Mouse (Mus musculus): ENCODE results near the gene Opn4. TPM values are rescaled to one million over a fixed set of nuclear protein-coding genes. Genes with fewer than 3 reads are reported as not detected.

Gene Opn4
- polyA plus RNA-seq, 1 experiment from 2014 or later = 4.3 TPM

DNA sequence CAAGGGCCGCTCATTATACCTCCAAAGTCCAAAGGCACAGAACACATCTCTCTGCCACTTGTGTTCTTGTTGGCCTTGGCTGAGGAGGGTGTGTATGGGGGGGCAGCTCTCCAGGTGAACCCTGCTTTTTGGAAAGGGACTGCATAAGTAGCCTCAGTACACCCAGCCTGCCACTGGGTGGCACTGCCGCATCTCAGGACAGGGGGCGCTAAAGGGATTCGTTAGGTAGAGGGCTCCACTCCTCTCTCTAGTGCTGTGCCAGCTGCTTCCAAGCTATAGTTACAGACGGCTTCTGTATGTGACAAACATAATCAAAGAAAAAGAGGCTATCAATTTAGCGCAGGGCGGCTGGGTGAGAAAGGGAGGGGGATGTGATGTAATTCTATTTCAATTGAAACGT is 16.9 kb upstream of the Opn4 start:
- no peaks in the 10 kb centered on the region for H3K9me3 ChIP-seq (replicated peaks)
- no peak overlapping the region for H3K27ac ChIP-seq (ENCODE audit: poor library complexity, severe bottlenecking)
- H3K36me3 ChIP-seq = no peaks in the 10 kb centered on the region
- H3K27me3 ChIP-seq (replicated peaks) = peaks cover 28% of the 10 kb centered on the region
- peaks cover 20% of the 10 kb centered on the region for H3K4me1 ChIP-seq (replicated peaks)
- H3K4me3 ChIP-seq = no peak overlapping the region
- ATAC-seq (ENCODE audit: insufficient number of reproducible peaks, low FRiP score) = peak; percentile 44; the same call in 1 of the 2 replicates
- no peak overlapping the region for H3K4me2 ChIP-seq
- H3K9ac ChIP-seq = no peak overlapping the region
- 4% methylated on average over 8 of the region's 8 CpGs for WGBS

DNA sequence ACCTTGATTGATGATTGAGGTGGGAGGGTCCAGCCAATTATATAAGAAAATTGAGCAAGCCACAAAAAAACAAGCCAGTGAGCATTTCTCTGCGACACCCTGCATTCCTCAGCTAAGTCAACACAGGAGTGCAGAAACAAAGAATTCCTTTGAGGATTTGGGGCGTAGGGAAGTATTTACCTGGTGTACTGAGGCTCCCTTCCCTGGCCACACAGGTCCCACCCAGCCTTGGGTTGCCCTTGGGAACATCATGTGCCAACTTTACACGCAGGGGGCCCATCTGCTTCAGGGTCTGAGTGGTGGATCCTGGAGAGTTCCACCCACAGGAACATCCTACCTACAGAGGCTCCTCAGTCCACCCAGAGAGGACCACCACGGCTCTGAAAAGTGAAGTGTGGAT is 15.7 kb upstream of the Opn4 start:
- WGBS = 62% methylated on average over 4 of the region's 4 CpGs
- Histone ChIP-seq H3K27ac (ENCODE audit: poor library complexity, severe bottlenecking) (no peak overlapping the region), H3K4me1 (replicated peaks) (peaks cover 16% of the 10 kb centered on the region), H3K36me3 (no peaks in the 10 kb centered on the region), H3K4me3 (no peak overlapping the region), H3K4me2 (peak overlapping the region; percentile 77; the same call in 1 of the 2 replicates), H3K9ac (no peak overlapping the region), H3K27me3 (replicated peaks) (peaks cover 28% of the 10 kb centered on the region), H3K9me3 (replicated peaks) (no peaks in the 10 kb centered on the region)
- no peak for ATAC-seq (ENCODE audit: insufficient number of reproducible peaks, low FRiP score)

DNA sequence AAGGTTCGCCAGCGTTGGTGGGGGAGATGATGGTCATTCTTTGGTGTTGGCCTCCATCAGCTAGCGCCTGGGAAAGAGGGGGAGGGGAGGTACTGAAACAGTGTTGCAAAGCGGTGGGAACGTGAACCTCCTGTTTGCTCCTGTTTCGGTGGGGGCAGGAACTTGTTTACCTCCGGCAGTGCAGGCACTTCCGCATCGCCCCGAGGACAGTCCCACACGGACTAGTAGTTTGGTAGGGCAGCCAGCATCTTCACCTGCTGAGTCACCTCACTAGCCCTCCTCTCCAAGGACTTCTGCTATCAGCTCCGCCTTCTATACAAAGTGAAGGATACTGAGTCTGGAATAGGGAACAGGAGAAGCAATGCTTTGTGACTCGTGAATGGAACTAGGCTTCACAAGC is 15.1 kb upstream of the Opn4 start:
- peak; percentile 85 for ATAC-seq (ENCODE audit: insufficient number of reproducible peaks, low FRiP score)
- no peaks in the 10 kb centered on the region for H3K9me3 ChIP-seq (replicated peaks)
- peaks cover 15% of the 10 kb centered on the region; the same call in 1 of the 2 replicates for H3K4me1 ChIP-seq (replicated peaks)
- H3K27ac ChIP-seq (ENCODE audit: poor library complexity, severe bottlenecking) = no peak overlapping the region
- peak overlapping the region; percentile 46 for H3K4me3 ChIP-seq
- 1% methylated on average over 13 of the region's 13 CpGs for WGBS
- no peaks in the 10 kb centered on the region for H3K36me3 ChIP-seq
- peak overlapping the region; percentile 77 for H3K4me2 ChIP-seq
- peaks cover 28% of the 10 kb centered on the region for H3K27me3 ChIP-seq (replicated peaks)
- H3K9ac ChIP-seq = peak overlapping the region; percentile 56; the same call in 1 of the 2 replicates

DNA sequence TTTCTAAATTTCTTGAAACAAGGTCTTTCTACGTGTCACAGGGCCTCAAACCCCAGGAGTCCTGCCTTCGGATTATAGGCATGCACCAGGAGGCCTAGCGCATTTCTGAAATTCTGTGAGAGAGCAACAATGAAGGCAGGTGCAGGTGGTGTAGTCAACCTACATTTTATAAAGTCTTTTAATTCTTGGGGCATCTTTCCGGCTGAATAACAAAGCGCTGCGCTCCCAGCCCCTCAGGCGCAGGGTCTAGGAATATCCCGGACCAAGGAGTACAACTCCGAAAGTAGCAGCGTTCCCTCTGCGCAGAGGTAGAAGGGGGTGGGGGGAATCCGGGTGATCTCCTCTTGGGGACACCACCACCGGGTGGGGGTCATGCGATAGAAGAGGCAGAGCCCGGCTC is 14.6 kb upstream of the Opn4 start:
- WGBS = 11% methylated on average over 15 of the region's 15 CpGs
- Histone ChIP-seq H3K4me2 (peak overlapping the region; percentile 77), H3K4me1 (replicated peaks) (peaks cover 15% of the 10 kb centered on the region; the same call in 1 of the 2 replicates), H3K36me3 (no peaks in the 10 kb centered on the region), H3K4me3 (peak overlapping the region; percentile 46), H3K9me3 (replicated peaks) (no peaks in the 10 kb centered on the region), H3K9ac (peak overlapping the region; percentile 56; the same call in 1 of the 2 replicates), H3K27ac (ENCODE audit: poor library complexity, severe bottlenecking) (no peak overlapping the region), H3K27me3 (replicated peaks) (peaks cover 28% of the 10 kb centered on the region)
- peak; percentile 22; the same call in 1 of the 2 replicates for ATAC-seq (ENCODE audit: insufficient number of reproducible peaks, low FRiP score)

DNA sequence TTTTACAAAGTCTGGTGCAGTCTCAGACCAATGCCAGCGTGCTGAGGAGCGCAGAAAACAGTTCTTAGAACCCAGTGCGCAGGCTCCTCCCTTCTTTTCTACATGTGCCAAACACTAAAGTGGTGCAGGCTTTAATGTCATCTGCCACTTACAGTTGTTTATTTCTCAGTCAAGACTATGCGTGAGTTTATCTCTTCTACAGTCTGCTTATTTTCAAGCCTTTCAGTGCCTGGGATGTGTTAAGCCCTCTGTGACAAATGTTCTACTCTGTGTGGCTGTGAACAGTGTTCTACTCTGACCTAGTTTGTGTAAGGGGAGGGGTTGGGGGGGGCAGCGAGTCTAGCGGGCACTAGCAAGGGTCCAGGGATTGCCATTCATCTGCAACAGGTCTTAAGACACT is 13.6 kb upstream of the Opn4 start:
- peaks cover 11% of the 10 kb centered on the region; the same call in 1 of the 2 replicates for H3K4me1 ChIP-seq (replicated peaks)
- 32% methylated on average over 6 of the region's 6 CpGs for WGBS
- H3K9ac ChIP-seq = no peak overlapping the region
- no peak overlapping the region for H3K4me2 ChIP-seq
- no peak overlapping the region for H3K4me3 ChIP-seq
- peaks cover 25% of the 10 kb centered on the region for H3K27me3 ChIP-seq (replicated peaks)
- H3K27ac ChIP-seq (ENCODE audit: poor library complexity, severe bottlenecking) = no peak overlapping the region
- ATAC-seq (ENCODE audit: insufficient number of reproducible peaks, low FRiP score) = no peak
- H3K9me3 ChIP-seq (replicated peaks) = no peaks in the 10 kb centered on the region
- no peaks in the 10 kb centered on the region for H3K36me3 ChIP-seq

DNA sequence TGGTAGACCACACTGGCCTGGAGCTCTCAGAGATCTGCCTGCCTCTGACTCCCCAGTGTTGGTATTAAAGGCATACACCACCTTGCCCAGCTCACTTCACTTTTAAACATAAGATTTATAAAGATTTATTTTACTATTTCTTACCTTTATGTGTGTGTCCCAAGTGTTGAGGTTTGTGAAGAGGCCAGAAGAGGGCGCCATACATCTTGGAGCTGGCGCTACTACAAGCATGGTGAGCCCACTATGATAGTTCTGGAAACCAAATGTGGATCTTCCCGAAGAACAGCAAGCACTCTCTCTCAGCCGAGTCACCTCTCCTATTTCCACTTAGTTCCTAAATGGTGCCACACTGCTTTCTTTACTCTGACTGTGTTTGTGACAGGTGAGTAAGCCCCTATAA is 12.3 kb upstream of the Opn4 start:
- Histone ChIP-seq H3K27me3 (replicated peaks) (peaks cover 21% of the 10 kb centered on the region), H3K4me3 (no peak overlapping the region), H3K9me3 (replicated peaks) (no peaks in the 10 kb centered on the region)

DNA sequence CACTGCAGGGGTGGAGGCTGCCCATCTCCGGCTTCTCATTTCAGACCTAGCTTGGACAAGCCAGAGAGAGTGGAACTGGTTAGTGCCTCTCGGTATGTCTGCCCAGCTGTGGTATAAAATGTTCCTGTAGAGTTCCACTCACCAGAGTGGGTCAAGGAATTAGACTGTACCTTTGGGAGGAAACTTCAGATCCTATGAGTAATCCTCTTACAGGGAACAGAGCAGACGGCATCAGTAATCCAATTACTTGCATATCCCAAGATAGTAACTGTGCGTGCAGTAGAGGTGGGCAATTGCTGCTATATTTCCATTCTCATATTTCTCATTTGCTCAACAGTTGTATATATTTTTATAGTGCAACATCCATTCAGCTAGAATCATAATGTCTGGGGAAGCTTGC is 11.6 kb upstream of the Opn4 start:
- H3K9ac ChIP-seq = no peak overlapping the region
- no peaks in the 10 kb centered on the region for H3K36me3 ChIP-seq
- H3K9me3 ChIP-seq (replicated peaks) = no peaks in the 10 kb centered on the region
- ATAC-seq (ENCODE audit: insufficient number of reproducible peaks, low FRiP score) = no peak
- peaks cover 21% of the 10 kb centered on the region for H3K4me1 ChIP-seq (replicated peaks)
- 79% methylated on average over 4 of the region's 4 CpGs for WGBS
- no peak overlapping the region for H3K27ac ChIP-seq (ENCODE audit: poor library complexity, severe bottlenecking)
- no peak overlapping the region for H3K4me2 ChIP-seq
- no peak overlapping the region for H3K4me3 ChIP-seq
- H3K27me3 ChIP-seq (replicated peaks) = peaks cover 21% of the 10 kb centered on the region

More for the DNA sequence above, 12.3 kb upstream of the Opn4 start:
- no peak overlapping the region for H3K4me2 ChIP-seq
- whole genome bisulfite sequencing = 49% methylated on average over 4 of the region's 4 CpGs
- ATAC-seq (ENCODE audit: insufficient number of reproducible peaks, low FRiP score) = no peak
- no peak overlapping the region for H3K9ac ChIP-seq
- H3K36me3 ChIP-seq = no peaks in the 10 kb centered on the region
- no peak overlapping the region for H3K27ac ChIP-seq (ENCODE audit: poor library complexity, severe bottlenecking)
- H3K4me1 ChIP-seq (replicated peaks) = peaks cover 19% of the 10 kb centered on the region

DNA sequence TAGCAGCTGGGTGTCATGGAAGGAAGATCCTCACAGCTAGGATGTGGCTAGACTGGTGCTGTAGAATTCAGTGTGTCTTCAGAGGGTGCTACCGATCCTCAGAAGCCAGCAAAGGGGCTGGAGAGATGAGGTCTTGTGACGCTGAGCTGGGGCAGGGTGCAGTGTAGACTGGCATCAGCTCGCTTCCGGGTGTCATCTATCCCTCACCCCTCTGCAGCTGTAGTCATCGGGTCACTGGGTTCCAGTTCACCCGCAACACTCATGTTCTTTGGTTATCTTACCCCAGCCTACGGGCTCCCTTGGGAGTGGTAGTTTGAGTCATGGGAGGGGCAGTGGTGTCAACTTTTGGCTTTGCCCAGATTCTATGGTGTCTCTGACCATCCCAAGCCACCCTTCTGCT is 2.0 kb upstream of the Opn4 start:
- Histone ChIP-seq H3K27ac (ENCODE audit: poor library complexity, severe bottlenecking) (no peak overlapping the region), H3K4me3 (no peak overlapping the region), H3K27me3 (replicated peaks) (no peaks in the 10 kb centered on the region), H3K4me2 (no peak overlapping the region), H3K9me3 (replicated peaks) (no peaks in the 10 kb centered on the region), H3K36me3 (no peaks in the 10 kb centered on the region), H3K4me1 (replicated peaks) (0 out of 2 replicates have a peak, but pooled peaks cover 4% of the 10 kb centered on the region), H3K9ac (no peak overlapping the region)
- 87% methylated on average over 7 of the region's 7 CpGs for WGBS
- ATAC-seq (ENCODE audit: insufficient number of reproducible peaks, low FRiP score) = no peak

DNA sequence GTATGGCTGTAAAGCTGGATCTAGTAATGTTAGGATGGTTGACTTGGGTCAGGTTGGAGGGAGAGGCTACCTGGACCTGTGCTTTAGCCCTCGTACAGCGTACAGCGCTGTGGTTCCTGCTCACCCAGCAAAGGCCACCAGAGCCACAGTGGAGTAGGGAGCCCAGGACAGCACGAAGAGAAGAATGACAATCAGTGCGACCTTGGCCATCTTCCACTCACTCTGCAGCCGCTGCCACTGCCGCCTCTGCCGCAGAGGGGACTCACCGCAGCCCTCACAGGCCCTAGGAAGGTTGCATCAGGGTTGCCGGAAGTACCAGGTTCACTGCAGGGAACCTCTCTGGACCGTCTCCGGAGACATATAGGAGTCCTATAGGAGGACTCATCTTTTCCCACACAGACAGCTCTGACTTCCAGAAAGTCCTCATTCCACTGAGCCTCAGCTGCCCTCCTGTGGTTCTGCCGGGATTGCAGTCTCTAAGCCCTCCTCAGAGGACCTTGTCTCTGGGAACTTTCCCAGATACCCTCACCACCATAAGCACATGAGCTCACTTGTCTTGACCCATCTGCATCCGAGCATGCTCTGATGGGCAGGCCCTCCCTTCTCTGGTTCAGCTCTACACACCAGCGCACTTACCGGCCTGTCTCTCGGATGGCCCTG is 4.2 kb downstream of the Opn4 start:
- ATAC-seq (ENCODE audit: insufficient number of reproducible peaks, low FRiP score) = no peak
- Histone ChIP-seq H3K4me1 (replicated peaks) (peaks cover 54% of the 10 kb centered on the region), H3K4me2 (peak overlapping the region; percentile 34; the same call in 1 of the 2 replicates), H3K27me3 (replicated peaks) (no peaks in the 10 kb centered on the region), H3K36me3 (no peaks in the 10 kb centered on the region), H3K4me3 (no peak overlapping the region), H3K9ac (no peak overlapping the region), H3K9me3 (replicated peaks) (no peaks in the 10 kb centered on the region), H3K27ac (ENCODE audit: poor library complexity, severe bottlenecking) (no peak overlapping the region)
- 58% methylated on average over 17 of the region's 17 CpGs for WGBS

DNA sequence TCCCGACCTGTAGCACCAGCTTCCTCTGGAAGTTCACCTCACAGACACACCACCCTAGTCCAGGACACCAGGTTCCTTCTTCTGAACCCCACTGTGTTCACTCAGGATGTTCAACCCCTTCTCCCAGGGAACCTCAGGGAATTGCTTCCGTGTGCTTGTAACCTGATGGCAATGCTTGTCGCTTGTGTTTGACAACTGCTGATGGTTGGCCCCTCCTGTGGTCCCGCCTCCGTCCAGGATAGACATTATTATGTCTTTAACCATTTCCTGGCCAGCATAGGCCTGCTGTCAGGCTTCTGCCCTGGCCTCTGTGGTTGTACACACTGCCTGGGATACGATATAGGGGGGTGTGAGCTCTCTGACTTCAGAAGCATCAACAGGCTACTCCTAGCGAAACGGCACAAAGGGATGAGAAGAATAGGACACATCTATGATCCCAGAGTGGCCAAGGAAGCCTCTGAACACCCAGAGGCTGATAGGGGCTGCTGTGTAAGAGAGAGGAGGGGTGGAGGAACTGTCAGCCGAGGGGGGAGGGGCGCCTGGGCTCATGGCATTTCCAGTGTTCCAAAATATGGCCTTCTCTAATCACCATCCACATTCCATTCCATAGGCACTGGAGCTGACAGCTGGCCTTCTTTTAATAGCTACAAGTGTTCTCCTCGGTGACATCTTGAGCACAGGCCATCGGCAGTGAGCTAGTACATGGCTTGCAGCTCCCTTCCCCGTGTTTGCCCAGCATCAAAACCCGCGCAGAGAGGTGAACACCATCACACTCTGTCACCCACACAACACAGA is 8.0 kb downstream of the Opn4 start:
- peak overlapping the region; percentile 95 for H3K27ac ChIP-seq (ENCODE audit: poor library complexity, severe bottlenecking)
- ATAC-seq (ENCODE audit: insufficient number of reproducible peaks, low FRiP score) = peak; percentile 24; the same call in 1 of the 2 replicates
- H3K9ac ChIP-seq = peak overlapping the region; percentile 41
- no peaks in the 10 kb centered on the region for H3K36me3 ChIP-seq
- 30% methylated on average over 15 of the region's 15 CpGs for WGBS
- no peaks in the 10 kb centered on the region for H3K27me3 ChIP-seq (replicated peaks)
- H3K4me2 ChIP-seq = peak overlapping the region; percentile 44
- H3K4me3 ChIP-seq = no peak overlapping the region
- H3K9me3 ChIP-seq (replicated peaks) = no peaks in the 10 kb centered on the region
- peaks cover 75% of the 10 kb centered on the region for H3K4me1 ChIP-seq (replicated peaks)

Data from heart, embryonic 12.5 days (tissue).